Comparison of ENCODE assay signal across 8 mouse cellular contexts in the genomic region with DNA sequence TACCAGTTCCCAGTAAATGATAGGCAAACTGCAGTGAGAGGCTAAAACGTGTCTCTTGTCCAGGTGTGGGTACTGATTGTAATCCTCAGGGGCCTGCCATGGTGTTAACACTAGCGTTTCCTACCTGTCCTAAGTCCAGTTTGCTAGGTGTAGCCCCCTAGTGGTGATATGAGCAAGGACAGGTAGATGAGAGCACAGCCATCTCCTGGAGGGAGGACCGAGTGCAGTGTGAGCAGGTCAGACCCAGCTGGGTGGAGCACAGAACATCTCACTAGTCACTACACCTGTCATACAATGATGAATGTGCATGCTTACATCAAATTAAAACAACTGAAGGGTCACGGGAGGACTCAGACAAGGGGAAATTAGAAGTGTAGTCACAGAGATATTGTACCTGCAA.
DNase-seq lines count a peak whose midpoint lies in the region; ATAC-seq and TF ChIP-seq lines count a peak whose summit lies in the region.
"Had no signal": no experiment of that assay in that cellular context is flagged by ENCODE, and none has a peak within 500 bp of the region (broad histone marks: within the 10 kb centered on the region; RNA-seq: fewer than 3 reads in every experiment).

No protein-coding gene starts in this region.

- TF ChIP-seq POLR2A in bone marrow macrophage, adult 2 months (IDR thresholded peaks at IDR 0.05; ENCODE audit: borderline replicate concordance, low read depth, low read length) = no peak

- in situ Hi-C loops in ES-E14 (cut with MboI; ENCODE audit: low sequenced_read_pairs in 2 of 2, unreplicated experiment in 2 of 2) = no loop called here

- H3K4me1 ChIP-seq in ES-E14 (ENCODE audit: control insufficient read depth in 2 of 2, insufficient read depth in 2 of 2, low read length in 2 of 2, poor library complexity in 1 of 2) = 0 out of 4 replicates have a peak, but pooled peaks cover 0 to 2% of the 10 kb centered on the region in 2 experiments
- peaks cover 3% of the 10 kb centered on the region for H3K4me1 ChIP-seq in bone marrow macrophage, adult 2 months (ENCODE audit: control insufficient read depth, insufficient read depth, low read length)
- H3K4me1 ChIP-seq: stomach, embryonic 15.5 days had no signal

- H3K36me3 ChIP-seq in ES-E14 (ENCODE audit: control insufficient read depth, insufficient read depth, low read length, poor library complexity, severe bottlenecking) = no peaks in the 10 kb centered on the region
- H3K36me3 ChIP-seq: stomach, embryonic 15.5 days had no signal

- no peak overlapping the region for H3K27ac ChIP-seq in ES-E14 (ENCODE audit: insufficient read depth, low read depth, low read length, poor library complexity, severe bottlenecking)
- H3K27ac ChIP-seq in bone marrow macrophage, adult 2 months (ENCODE audit: insufficient read depth, low read depth, low read length) = no peak overlapping the region
- H3K27ac ChIP-seq: stomach, embryonic 15.5 days had no signal

- H3K9ac ChIP-seq in ES-E14 (ENCODE audit: insufficient read depth, low read depth, low read length, poor library complexity, severe bottlenecking) = no peak overlapping the region
- H3K9ac ChIP-seq: stomach, embryonic 15.5 days had no signal

- H3K9me3 ChIP-seq in ES-E14 (ENCODE audit: control insufficient read depth, insufficient read depth, low read depth, low read length) = no peaks in the 10 kb centered on the region
- H3K9me3 ChIP-seq: stomach, embryonic 15.5 days had no signal

- TF ChIP-seq CTCF in bone marrow macrophage, adult 2 months (IDR thresholded peaks at IDR 0.05; ENCODE audit: low read depth, low read length) = peak; percentile 35; the same call in 1 of the 2 replicates

- ATAC-seq in megakaryocyte progenitor cell, adult 5-6 weeks (replicated peaks; ENCODE audit: poor library complexity) = peak; percentile 78

- no peak overlapping the region for H3K4me3 ChIP-seq in ES-E14 (ENCODE audit: insufficient read depth in 1 of 2, low read depth in 1 of 2, low read length in 2 of 2, poor library complexity in 1 of 2, severe bottlenecking in 1 of 2)
- no peak overlapping the region for H3K4me3 ChIP-seq in bone marrow macrophage, adult 2 months (ENCODE audit: insufficient read depth, low read length)
- H3K4me3 ChIP-seq: stomach, embryonic 15.5 days had no signal

- peak; percentile 18 for DNase-seq in kidney, adult 9 months
- no peak for DNase-seq in kidney, adult 8-10 months
- peak; percentile 31 for DNase-seq in ES-E14 (ENCODE audit: low read depth, low spot score)
- DNase-seq in ovary, postnatal 10 days (ENCODE audit: low spot score) = no peak
- DNase-seq in urinary bladder, postnatal 25 days (ENCODE audit: low spot score) = no peak

TF ChIP-seq in ES-E14, 5 proteins besides CTCF, POLR2A, EP300 and RAD21:
- TF ChIP-seq ZC3H11A (IDR thresholded peaks at IDR 0.05; ENCODE audit: borderline replicate concordance, low read depth, low read length) (peak; percentile 25; the same call in 1 of the 2 replicates), ZNF384 (IDR thresholded peaks at IDR 0.05; ENCODE audit: low read depth, low read length) (no peak), CHD2 (IDR thresholded peaks at IDR 0.05; ENCODE audit: low read depth, low read length) (no peak), MAFK (IDR thresholded peaks at IDR 0.05; ENCODE audit: insufficient read depth, low read depth, low read length) (no peak), HCFC1 (IDR thresholded peaks at IDR 0.05; ENCODE audit: borderline replicate concordance, insufficient read depth, low read length) (no peak)

Comparison
In these comparisons a context has a peak if more than half of its experiments do, and no peak if none do; other contexts are left out.
1. DNase-seq: peak in kidney, adult 9 months (single experiment) and ES-E14 (single experiment); none in kidney, adult 8-10 months (0 of 2), ovary, postnatal 10 days (single experiment) and urinary bladder, postnatal 25 days (single experiment).